Mouse (Mus musculus) layer of hippocampus, adult 8-10 months (tissue): Measurements from ENCODE around the gene Stac3. TPM values are rescaled to one million over a fixed set of nuclear protein-coding genes. Genes with fewer than 3 reads are reported as not detected.

ENCODE experiments used
- DNase-seq, 2 experiments: peaks; one replicate each; pipeline ENCODE4 v3.0.0; 2022; ENCODE audit warnings: low spot score in 2 of 2
- total RNA-seq, 4 experiments: library from RNA; stranded (reverse); gene quantifications; 2 replicates each; pipeline ENCODE4 v1.2.4; 2022

Gene Stac3
- total RNA-seq, 4 experiments from 2014 or later, result 2.1 to 3.5 (median 2.8) TPM

DNA sequence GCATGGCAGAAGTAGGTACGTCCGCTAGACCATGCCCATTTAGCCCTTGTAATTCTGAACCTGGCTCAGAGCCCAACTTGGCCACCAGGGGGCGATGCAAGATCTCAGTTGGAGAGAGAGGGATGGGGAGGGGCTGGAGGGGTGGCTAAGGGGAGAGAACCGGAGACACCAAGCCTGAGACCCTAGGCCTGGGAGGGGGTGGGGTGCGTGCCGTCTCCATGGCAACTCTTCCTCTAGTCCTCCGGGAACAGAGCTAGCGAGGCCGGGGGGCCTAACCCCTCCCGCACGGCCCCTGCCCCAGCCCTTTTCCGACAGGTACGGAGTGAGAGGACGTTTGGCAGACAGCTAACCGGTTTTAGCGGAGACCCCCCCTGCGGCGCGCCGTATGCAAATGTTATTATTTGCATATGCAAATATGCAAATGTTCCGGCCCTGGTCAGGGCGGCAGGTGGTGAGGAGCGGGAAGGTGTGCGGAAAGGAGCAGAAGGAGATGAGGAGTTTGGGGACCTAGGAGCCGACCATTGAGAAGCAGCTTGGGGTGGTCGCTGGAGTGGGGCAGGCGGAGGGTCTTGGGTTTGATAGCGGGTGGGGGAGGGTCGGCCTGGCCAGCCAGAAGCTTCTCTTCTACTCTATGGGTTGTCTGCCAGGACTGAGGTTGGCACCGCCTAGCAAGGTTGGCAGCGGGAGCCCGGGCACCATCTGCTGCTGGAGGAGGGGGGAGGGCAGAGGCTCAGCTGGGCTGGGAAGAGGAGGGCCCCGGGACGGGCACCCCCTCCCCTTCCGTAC is 7.8 kb downstream of the Stac3 start:
- DNase-seq, result peak; percentile 67 to 81

DNA sequence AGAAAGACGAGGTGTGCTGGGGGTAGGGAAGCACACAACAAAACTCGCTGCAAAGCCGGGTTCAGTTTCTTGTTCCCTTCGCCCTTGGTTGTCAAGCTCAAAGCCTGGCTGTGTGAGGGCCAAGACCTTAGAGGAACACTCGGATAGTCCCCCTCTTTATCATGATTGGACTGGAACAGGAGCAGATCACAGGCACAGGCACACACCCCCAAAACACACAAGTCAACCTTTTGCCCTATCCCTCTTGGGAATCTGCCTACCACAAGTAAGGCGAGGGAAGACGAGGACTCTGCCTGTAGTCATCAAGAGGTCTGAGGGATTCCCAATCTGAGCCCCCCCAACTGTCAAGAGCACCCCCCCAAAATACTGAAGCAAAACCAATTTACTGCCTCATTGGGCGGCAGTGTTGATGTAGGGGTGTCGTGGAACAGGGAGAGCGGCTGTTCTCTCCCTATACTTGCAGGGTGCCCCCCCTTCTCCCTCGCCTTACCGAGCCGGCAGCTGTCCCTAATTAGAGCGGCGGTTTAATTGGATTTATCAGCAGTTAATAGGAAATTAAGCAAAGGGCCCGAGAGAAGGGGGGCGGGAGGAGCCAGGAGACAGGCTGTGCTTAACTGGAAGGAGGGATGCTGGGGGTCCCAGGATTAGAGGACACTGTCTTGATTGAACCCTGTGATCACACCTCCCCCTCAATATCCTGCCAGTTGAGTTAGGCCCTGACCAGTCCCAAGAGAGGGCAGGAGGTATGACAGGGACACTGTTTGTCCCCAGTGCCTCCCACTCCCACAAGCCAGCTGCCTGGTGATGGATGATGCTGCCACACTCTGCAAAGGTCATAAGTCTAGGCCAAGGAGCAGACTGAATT is 8.6 kb downstream of the Stac3 start:
- DNase-seq, result no peak

DNA sequence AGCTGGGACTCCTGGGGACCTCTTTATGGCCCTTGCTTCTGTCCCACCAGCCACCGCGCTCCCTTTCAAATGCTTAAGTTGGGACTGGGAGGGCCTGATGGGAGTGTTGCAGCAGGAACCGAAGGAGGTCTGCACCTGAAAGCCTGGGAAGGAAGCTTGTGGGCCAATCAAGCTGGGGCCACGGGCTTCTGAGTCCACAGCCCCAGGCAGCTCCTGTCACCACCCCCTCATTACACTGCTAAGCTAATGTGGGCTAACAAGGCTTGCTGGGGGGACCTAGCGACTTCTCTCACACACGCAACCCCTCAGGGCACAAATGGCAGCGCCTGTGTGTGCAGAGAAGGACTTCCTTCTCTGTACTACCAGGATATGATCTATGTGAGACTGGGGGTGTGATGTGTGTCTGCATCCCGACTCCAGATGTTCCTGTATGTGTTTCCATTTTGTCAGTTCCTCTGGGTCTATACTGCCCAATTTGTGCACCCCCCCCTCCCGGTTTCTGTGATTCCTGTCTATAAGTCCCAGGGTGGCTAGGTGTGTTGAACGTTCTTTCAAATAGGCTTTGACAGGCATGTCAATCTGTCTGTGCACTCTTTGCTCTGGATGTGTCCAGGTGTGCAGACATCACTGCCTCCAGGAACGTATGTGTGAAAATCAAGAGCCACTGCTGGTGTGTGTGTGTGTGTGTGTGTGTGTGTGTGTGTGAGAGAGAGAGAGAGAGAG is 9.6 kb downstream of the Stac3 start:
- no peak for DNase-seq

DNA sequence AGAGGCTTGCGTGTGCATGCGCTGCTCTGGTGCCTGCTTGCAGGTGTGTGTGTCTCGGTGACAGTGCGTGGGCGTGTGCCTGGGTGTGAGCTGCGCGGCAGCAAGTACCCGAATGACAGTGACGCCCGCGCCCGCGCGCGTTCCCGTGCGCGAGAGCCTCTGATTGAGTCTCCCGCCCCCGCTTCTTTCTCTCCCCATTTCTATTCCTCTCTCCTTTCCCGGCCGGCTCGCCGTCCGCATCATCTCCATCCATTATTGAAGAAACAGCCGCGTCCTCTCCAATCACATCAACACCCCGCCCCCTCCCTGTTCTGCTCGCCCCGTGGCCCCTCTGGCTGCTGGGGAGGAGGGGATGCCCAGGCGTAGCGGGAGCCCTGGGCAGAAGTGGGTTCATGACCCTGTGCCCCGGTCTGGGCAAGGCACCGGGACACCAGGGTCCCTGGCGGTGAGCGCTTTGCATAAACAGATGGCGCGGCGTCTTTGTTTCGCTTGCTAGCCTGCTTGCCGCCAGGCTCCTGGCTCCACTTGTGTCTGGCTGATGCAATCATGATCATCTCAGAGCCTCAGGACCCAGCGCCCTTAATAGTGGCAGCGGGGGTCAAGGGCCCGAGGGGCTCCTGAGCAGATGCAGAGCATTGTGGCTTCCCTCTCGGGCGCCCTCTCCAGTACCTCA is 10.3 kb downstream of the Stac3 start:
- peak; percentile 82 to 86 for DNase-seq

DNA sequence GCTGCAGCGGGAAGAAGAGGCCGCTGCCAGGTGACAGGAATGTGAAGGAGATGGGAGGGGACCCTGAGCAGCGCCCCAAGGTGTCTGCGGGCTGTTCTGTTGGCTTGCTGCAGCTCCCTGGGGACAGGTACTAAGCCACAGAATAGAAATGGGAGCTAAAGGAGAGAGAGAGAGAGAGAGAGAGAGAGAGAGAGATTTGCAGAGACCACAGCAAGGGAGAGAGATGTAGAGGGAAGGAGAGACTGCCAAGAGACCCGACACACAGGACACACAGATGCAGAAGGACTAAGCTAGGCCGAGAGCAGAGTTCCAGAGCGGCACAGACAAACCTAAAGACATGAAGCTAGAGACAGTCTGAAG is 10.8 kb downstream of the Stac3 start:
- DNase-seq, result no peak

DNA sequence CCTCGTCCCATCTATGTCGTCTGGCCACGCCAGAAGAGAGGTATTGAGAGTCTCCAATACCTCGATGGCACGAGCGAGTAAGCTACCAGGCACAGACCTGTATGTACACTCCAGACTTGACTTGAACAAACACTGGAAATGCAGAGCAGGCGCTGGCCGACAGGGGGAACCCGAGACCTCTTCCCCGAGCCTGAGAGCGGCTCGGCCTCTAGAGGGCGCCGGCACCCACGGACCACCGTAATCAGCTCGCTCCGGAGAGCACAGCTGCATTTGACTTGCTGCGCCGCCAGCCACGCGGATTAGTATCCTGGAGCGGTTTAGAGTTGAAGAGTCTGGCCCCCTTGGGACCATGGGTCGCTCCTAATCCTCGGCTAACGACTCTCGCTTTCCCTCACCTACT is 11.3 kb downstream of the Stac3 start:
- peak; percentile 88 to 97 for DNase-seq

DNA sequence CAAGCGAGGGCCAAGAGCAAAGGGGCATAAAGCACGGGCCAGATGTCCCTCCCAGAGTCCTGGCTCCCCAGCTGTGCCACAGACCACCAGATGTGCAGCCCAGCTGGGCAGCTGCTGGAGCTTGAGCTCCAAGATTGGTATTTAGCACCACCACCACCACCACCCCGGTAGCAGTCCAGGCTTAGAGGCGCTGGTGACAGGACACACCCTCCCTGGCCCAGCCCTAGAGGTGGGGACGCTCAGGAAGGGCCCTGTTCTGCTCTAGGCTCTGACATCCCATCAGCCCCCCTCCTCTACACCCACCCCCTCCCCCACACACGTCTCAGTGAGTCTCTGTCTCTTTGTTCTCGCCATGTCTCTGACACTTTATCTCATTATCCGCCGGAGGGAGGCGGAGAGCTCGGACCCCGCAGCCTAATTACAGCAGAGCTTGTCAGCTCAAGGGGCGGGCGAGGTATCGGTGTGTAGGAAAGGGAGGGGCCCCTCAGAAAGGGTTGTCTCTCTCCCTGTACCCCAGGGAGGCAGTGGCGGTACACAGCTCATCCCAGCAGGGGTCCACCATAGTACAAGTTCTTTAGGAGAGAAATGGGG is 12.1 kb downstream of the Stac3 start:
- no peak for DNase-seq

DNA sequence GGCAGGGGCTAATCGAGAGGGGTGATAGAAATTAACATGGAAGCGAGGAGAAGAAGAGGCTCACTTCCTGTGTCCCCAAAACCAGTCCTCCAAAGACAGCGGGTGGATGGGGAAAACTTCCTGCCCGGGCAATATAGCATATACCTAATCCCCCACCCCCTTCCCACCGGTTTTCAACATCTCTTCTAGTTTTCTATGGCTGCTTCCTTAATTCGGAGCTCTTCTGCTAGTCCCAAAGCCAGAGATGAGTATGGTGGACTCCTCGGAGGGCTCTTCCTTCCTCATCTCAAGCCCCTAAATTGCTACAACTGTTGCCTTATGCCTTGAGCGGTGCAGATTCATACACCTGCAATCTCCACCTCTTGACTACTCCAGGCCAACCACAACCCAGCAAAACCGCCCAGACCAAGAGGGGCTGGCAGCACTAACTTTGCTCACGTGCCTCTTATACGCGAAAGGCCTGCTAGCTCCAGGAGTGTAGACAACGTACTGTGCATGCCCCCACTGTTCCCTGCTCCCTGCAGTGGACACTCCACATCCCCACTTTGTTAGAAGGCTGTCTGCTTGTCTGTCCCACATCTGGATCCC is 12.7 kb downstream of the Stac3 start:
- no peak for DNase-seq

DNA sequence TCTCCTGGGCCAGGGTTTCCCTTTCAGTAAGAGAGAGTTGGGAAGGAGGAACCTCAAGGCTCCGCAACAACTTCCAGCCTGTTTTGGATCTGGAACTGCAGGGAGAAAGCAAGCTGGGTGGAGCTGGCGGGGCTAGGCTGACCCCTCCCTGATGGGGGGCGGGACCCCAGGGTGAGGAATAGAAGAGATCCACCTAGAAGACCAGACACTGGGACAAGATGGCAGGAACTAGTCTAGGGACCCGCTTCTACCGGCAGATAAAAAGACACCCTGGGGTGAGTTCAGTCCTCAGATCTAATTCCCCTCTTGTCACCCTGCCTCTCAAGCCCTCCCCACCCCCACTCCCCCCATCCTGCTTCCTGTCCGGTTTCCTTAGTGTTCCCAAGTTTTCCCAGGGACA is 13.3 kb downstream of the Stac3 start, which contains the start of gene Ndufa4l2:
Gene Ndufa4l2, plus strand, starts transcription at position 204 of the 400 bp plus-strand sequence.
- no peak for DNase-seq

DNA sequence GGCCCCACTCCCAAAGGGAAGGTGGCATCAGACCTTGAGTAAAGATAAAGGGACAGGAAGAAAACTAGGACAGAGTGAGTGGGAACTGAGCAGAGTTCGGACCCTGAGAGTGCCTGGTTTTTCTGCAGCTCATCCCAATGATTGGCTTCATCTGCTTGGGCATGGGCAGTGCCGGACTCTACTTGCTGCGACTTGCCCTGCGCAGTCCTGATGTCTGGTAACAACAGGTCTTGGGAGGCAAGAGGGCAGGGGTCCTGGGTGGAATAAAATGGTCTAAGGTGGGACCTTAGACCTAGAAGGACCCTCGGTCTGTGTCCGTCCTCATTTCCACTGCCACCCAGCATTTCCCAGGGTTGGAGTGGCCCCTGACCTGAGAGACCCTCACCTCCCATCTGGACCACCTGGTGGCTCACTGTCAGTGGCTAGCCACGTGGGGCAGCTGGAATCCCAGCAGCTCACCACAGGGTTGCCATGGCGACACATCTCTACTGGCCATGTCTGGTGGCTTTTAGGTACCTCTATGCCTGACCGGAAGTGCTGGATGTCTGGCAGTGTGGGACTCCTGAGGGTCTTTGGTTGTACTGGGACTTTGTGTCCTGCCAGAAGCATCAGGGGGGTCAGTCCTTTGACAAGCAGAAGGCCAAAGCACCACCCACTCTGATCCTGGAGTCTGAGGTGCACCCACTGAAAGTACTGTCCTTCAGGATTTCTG is 13.9 kb downstream of the Stac3 start:
- DNase-seq, result no peak

DNA sequence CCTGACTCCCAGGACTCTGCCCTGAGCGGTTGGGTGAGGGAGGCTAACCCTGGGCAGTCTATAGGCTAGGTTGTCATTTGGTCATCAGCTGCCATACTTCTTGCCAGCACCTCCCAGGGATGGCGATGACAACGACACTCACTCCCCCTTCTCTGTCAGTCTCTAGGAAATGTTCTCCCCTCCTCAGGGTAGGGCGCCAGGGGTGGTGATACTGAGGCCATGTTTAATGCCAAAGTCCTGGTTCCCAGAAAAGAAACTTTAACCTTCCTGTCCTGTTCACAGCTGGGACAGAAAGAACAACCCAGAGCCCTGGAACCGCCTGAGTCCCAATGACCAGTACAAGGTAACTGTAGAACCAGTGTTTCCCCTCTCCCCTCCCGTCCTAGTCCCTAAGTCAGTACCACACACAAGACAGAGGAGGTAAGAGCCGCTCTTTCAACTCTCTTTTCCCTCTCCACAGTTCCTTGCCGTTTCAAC is 14.5 kb downstream of the Stac3 start:
- DNase-seq, result no peak

DNA sequence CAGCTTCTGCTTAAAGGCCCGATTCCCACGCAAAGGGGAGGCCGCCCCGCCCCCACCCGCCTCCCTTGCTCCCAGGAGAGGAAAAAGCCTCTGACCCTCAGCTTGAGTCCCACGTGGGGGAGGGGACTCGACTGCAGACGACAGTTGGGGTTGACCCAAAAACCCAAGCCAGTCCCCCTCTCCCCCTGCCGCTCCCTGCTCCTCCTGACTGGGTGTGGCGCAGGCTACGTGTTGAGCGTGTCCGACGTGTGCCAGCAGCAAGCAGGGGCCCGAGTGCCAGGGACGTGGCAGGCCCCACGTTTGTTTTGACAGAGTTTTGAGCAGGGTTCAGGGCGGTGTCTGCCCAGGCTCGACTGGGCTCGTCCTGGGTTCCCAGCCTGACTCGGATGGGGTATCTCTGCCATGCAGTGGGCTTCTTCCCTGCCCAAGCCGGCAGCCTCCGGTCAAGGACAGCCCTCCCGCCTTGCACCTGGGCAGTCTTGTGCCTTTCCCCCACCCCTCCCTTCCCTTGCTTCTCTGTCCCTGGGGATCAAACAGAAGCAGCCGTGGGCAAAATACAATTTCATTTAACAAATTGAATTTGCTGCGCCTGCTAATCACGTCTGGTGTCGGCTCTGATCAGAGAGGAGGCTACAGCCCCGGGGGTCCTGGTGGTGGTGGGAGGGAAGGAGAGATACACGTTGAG is 15.2 kb downstream of the Stac3 start:
- DNase-seq, result no peak

DNA sequence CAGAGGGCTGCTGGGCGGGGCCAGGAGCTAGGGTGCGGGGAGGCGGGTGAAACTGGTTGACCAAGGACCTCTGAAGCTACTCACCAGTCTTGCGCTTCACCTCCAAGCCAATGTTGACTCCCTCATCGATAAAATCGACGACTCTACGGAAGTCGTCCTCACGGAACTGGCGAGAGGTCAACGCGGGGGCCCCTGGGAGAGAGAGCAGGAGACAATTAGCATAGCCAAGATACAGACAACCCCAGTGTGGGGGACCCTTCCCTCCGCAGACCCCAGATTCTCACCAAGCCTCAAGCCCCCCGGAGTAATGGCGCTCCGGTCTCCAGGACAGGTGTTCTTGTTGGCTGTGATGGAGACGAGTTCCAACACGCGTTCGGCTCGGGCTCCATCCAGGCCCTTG is 16.5 kb downstream of the Stac3 start:
- no peak for DNase-seq

DNA sequence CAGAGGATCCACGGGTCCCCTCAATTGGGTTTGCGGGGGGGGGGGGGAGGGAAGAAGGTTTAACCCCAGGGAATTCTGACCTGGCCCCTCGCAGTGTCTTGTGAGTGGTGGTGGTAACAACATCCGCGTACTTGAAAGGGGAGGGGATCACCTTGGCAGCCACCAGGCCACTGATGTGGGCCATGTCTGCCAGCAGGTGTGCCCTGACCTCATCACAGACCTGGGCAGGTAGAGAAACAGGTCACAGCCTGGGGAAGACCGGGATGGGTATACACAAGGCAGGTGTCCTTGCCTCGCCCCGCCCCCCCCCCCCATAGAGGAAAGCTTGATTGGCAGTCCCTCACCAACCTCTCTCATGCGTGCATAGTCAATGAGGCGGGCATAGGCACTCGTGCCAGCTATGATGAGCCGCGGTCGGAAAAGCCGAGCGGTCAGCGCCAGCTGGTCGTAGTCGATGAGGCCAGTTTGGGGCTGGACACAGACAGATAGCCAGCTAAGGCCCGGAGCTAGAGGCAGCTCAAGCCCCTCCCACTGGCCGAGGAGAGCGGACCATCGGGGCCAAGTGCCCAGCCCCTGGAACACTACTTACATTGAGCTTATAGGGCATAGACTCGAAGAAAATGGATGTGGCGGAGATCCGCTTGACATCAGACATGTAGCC is 17.7 kb downstream of the Stac3 start:
- no peak for DNase-seq

DNA sequence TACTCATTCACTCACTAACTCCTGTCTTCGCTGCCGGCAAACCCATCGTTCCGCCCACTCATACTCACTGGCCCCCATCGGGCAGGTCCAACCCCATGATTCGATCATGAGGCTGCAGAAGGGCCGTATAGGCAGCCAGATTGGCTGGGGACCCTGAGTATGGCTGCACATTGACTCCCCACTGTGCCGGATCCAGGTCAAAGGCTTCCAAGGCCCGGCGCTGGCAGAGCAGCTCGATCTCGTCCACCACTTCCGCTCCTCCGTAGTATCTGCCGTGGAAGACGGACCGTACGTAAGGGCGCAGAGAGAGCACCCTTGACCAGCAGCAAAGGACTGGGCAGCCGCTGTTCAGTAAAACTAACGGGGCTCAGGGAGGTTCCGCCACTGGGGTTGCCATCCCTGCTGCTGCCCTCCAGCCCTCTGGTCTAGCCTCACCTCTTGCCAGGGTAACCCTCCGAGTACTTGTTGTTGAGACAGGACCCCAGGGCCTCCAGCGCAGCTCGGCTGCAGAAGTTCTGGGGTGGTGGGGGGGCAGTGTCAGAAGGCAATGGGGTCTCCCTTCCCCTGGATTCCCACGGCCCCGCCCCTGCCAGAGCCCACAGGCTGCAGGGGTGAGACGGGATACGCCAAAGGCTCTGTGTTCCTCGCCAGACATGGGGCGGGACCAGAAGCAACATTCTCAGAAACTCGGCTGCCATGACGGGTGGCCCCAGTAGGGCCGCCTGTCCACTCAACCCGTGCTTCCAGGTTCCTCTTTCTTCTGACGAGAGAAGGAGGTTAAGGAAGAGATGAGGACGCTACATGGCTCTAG is 18.6 kb downstream of the Stac3 start:
- no peak for DNase-seq

DNA sequence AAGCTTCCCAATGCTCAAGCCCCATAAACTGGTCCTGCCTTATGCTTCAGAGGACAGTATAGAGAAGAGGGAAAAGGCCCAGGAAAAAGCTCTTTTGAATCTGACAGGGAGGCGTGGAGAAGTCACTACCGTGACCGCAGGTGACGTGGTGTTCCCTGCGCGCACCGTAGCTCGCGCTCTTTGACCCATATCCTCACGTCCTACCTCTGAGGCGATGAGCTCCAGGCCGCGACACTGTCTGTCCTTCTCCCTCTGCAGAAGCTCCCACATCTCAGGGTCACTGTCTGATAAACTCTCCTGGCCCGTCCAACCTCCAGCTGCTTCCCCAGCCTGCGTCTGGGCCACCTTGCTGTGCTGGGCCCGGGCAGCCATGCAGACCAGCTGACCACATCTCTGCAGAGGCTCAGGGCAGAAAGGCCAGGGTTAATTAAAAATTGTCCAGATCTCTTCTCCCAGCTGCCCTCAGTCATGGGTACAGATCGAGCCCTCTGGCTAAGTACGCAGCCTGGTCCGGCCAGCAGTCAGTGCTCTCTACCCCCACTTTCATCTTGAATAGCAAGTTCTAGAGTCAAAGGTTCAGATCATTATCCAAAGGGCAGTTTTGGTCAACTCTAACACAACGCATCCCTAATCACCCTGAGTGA is 19.4 kb downstream of the Stac3 start:
- no peak for DNase-seq

DNA sequence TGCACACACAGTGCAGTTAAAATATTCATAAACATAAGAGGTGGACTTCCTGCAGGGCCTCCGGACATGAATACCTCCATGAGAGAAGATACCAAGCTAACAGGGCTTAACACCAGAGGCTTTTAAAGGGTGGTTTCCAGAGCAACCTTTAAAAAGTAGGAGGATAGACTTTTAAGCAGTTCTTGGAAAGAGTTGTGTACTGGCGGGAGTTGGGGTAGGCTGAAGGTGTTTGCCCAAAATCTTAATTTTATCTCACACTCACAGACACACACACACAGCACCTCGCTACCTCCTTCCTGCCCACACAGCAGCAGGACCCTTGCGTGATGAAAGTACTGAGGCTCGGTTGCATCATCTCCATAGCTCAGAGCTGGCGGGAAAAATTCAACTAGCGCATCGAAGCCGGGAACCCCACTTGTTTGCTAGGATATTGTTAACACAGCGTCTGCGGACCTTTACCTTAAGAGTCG is 20.2 kb downstream of the Stac3 start:
- DNase-seq, result no peak
